Mouse (Mus musculus) 3T3-L1 (cell line): ENCODE measurements around the gene Cfap99.
A peak's percentile ranks its signal among the peaks of the same experiment; 100 is the strongest.

ENCODE experiments used
- DNase-seq: peaks from one replicate; pipeline ENCODE4 v3.0.0-alpha.2; 2015; ENCODE audit warnings: low read depth, low spot score

The Cfap99 gene

GRCm38 (mm10) chr5:34278058-34278457 is 10.3 kb upstream of the Cfap99 start:
- no peak for DNase-seq

- DNase-seq, result no peak
Measured at GRCm38 (mm10) chr5:34279214-34279613, 9.2 kb upstream of the Cfap99 start.

DNA sequence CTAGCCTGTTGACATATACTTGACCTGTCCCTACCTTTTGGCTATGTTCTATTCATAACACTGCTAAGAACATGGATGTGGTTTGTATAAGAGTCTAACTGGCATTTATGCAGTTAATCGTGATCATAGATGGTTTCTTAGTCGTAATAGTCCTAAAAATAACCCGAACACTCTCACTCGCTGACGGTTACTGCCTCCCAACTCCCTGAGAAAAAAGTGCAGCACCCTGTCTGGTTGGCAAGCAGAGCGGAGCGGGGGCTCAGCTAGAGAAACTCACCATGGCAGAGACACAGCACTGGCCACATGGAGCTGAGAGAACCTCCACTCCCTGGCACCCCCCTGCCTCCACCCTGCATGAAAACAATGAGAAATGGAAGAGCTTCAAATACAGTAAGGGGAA is 7.4 kb upstream of the Cfap99 start:
- DNase-seq, result no peak

GRCm38 (mm10) chr5:34283355-34283754 is 5.0 kb upstream of the Cfap99 start:
- no peak for DNase-seq

GRCm38 (mm10) chr5:34284156-34284750 is 4.1 kb upstream of the Cfap99 start:
- no peak for DNase-seq

DNA sequence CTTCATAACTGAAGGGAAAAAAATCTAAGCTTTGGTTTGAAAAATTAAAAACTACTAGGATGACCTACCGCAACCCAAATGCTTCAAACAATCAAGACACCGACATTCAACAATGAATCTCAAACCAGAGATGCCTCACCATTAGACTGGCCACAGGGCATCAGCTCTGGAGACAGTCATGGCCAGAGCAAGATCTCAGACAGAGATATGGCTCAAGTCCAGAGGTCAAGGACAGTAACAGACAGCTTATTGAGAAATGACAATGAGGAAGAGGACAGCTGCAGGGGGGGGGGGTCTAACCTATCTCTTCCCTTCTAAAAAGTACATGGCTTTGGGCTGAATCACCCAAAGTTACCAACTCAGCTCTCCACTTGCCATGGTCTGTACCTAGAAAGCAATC is 3.1 kb upstream of the Cfap99 start:
- DNase-seq, result no peak

DNA sequence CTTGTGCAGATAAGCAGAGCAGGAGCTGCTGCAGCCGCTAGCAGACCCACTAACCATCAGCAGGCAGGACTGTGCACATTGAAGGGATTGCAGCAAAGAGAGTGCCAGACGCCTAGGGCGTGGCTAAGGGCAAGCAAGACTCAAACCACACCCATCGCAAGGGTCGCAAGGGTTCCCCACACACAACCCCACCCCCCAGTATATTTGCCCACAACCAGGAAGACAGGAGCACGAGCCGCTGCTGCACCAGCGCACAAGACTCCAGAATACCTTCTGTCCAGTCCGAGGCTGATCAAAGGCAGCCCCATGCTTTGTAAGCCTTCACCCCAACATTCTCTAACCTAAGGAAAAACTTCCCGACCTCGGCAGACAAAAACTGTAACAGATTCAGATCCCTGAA is 1.9 kb upstream of the Cfap99 start:
- DNase-seq, result no peak

- DNase-seq, result no peak
Measured at GRCm38 (mm10) chr5:34287001-34287837, 1.2 kb upstream of the Cfap99 start.

DNA sequence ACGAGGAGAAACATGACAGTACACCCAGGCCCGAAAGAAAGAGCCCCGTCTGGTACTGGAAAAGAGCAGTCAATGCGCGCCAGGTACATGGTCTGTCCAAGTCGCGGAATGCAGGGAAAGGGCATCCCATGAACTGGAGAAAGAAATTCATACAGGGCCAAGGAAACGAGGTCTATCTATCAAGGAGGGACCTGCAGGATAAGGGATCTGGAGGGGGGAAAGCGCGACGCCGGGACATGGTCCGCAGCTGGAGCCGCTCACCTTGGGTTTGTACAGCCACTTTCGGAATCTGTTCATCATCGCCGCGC is 608 bp upstream of the Cfap99 start:
- no peak for DNase-seq

DNA sequence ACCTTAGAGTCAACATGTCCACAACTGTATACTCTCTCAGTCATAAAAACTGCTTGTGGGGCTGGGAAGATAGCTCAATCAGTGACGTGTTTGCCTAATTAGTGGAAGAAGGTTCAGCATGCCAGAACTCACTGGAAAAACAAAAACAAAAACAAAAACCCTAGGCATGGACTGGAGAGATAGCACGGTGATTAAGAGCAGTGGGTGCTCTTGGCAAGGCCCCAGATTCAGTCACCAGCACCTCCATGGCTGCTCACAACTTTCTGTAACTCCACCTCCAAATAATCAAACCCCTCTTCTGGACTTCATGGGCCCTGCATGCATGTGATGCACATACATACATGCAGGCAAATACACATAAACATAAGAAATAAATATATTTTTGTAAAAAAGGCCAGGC is 886 bp downstream of the Cfap99 start:
- no peak for DNase-seq

DNA sequence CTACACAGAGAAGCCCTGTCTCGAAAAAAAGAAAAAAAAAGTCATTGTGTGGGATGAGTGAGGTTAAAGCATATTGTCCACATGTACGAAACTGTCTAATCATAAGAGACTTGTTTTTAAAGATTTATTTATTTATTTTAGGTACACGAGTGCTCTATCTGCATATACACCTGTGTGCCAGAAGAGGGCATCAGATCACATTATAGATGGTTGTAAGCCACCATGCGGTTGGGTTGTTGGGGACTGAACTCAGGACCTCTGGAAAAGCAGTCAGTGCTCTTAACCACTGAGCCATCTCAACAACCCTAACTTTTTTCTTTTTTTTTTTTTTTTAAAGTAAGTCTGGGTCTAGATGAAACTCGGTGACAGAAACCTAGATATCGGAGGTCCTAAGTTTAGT is 5.0 kb downstream of the Cfap99 start:
- peak; percentile 16 for DNase-seq

GRCm38 (mm10) chr5:34294696-34295095 is 6.3 kb downstream of the Cfap99 start:
- DNase-seq, result peak; percentile 51

- peak; percentile 75 for DNase-seq
Measured at GRCm38 (mm10) chr5:34295141-34295540, 6.7 kb downstream of the Cfap99 start.

- DNase-seq, result no peak
Measured at GRCm38 (mm10) chr5:34298061-34298460, 9.7 kb downstream of the Cfap99 start.

- no peak for DNase-seq
Measured at GRCm38 (mm10) chr5:34298937-34299535, 10.6 kb downstream of the Cfap99 start.

DNA sequence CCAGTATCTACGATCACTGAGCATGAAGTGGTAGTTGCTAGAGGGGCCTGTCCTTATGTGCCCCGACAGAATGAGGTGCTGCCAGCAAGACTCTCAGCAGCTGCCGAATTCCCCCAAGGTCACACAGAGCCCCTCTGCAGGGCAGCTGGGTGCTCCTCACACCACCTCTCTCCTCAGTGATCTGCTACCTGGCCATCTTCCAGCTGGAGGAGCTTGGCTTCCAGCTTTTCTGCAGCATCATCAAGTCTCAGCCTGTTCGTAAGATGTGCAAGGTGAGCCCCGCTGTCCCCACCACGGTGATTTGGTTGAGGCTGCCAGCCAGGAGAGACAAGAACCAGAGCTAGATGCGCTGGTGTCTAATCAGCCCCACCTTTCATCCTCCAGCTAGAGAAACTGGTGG is 14.0 kb downstream of the Cfap99 start:
- no peak for DNase-seq

DNA sequence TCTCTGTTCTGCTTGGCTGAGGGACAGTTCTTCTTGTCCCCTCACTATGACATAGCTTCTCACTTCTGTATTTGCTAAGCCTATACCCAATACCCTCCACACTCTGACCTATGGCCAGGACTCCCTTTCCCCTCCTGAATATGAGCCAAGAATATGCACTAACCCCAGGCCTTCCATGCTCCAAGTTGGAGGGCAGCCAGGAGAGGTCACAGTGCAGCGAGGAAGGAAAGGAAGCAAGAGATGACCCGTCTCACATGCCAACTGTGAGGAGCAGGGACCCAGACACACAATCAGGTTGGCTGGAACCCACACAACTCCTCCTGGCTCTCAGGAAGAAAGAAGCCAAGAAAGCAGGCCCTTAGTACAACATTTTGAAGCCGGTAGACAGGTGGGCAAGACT is 20.6 kb downstream of the Cfap99 start:
- DNase-seq, result no peak

DNA sequence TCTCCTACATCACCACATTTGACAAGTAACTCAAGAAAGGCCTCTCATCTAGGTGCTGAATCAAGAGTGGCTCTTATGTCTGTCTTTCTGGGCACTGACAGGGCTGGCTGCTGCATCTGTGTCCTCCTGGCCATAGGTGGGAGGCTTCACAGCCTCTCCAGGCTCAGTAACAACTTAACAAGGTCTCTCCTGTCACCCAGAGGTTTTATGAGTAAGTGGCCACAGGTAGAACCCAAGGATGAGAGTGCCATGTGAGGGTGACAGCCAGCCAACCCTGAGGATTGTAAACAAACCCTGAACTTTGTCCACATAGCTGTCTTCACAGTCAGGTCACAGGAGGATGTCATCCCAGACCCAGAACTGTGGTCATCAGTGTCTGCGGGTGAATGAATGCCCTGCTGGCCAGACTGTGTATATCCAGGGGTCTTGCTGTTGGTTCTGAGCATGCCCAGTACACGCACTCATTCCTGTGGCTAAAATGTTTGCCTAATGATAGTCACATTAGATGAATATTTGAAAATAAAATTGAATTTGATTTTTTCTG is 31.2 kb downstream of the Cfap99 start:
- no peak for DNase-seq

GRCm38 (mm10) chr5:34321236-34321635 is 32.8 kb downstream of the Cfap99 start:
- no peak for DNase-seq

DNA sequence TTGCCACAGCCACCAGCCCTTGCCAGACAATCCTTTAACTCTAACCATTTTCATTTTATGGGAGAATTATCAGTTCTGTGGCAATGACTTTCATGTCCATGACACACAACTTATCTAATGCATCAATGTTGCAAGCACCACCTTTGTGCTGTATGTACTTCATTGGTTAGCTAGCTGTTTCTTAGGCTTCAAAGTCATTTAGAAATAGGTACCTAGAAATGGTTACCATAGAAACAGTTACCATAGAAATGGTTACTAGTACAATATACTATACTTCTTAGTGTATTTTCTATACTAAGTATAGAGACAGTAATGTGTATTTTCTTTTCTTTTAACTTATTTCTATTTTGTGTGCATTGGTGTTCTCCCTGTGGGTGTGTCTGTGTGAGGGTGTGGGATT is 36.9 kb downstream of the Cfap99 start:
- DNase-seq, result no peak

- DNase-seq, result peak; percentile 97
Measured at GRCm38 (mm10) chr5:34326249-34326691, 37.9 kb downstream of the Cfap99 start.

- DNase-seq, result no peak
Measured at GRCm38 (mm10) chr5:34326875-34327576, 38.6 kb downstream of the Cfap99 start.
